Mouse (Mus musculus): ENCODE data around the gene Yipf3. TPM values are rescaled to one million over a fixed set of nuclear protein-coding genes. Genes with fewer than 3 reads are reported as not detected.
A peak's percentile ranks its signal among the peaks of the same experiment; 100 is the strongest.

Yipf3 gene
- polyA plus RNA-seq, 1 experiment from 2014 or later: 41.8 TPM

DNA sequence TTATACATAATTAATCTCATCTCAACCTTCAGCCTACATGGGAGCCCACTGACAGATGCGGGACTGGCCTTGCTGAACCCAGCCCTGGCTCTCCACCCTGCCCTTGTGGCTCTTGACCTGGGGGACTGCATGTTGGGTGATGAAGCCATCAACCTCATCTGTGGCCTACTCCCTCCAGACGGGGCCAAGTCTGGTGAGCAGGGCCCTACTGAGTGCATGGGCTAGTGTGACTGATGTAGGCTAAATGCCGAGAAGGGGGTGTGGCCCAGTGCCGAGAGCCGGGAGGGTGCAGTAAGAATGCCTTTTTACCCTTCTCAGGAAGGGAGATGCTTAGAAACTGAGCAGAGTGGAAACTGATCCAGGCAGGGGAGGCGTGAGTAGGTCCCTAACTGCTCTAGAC is 7.3 kb downstream of the Yipf3 start:
- Histone ChIP-seq H3K4me3 (replicated peaks) (no peak overlapping the region), H3K36me3 (peaks cover 50% of the 10 kb centered on the region), H3K4me1 (replicated peaks) (peaks cover 21% of the 10 kb centered on the region), H3K27ac (no peak overlapping the region), H3K9me3 (replicated peaks) (no peaks in the 10 kb centered on the region), H3K9ac (no peak overlapping the region), H3K27me3 (peaks cover 41% of the 10 kb centered on the region), H3K4me2 (no peak overlapping the region)
- WGBS (ENCODE audit: insufficient replicate concordance): 31% methylated on average over 6 of the region's 6 CpGs
- ATAC-seq (ENCODE audit: low read depth): no peak
- DNase-seq: no peak

GRCm38 (mm10) chr17:46258279-46259053 is 10.6 kb downstream of the Yipf3 start:
- Histone ChIP-seq H3K36me3 (peaks cover 60% of the 10 kb centered on the region), H3K27ac (no peak overlapping the region), H3K9ac (no peak overlapping the region), H3K4me3 (replicated peaks) (no peak overlapping the region), H3K4me1 (replicated peaks) (peaks cover 12% of the 10 kb centered on the region), H3K27me3 (peaks cover 36% of the 10 kb centered on the region), H3K4me2 (no peak overlapping the region), H3K9me3 (replicated peaks) (no peaks in the 10 kb centered on the region)
- no peak for ATAC-seq (ENCODE audit: low read depth)
- DNase-seq: no peak
- WGBS (ENCODE audit: insufficient replicate concordance): 76% methylated on average over 30 of the region's 30 CpGs

- H3K9ac ChIP-seq: no peak overlapping the region
- ATAC-seq (ENCODE audit: low read depth): no peak
- no peak for DNase-seq
- peaks cover 24% of the 10 kb centered on the region for H3K27me3 ChIP-seq
- H3K4me3 ChIP-seq (replicated peaks): no peak overlapping the region
- no peaks in the 10 kb centered on the region for H3K9me3 ChIP-seq (replicated peaks)
- no peaks in the 10 kb centered on the region; the same call in 1 of the 2 replicates for H3K4me1 ChIP-seq (replicated peaks)
- H3K36me3 ChIP-seq: peaks cover 72% of the 10 kb centered on the region
- no peak overlapping the region for H3K27ac ChIP-seq
- no peak overlapping the region for H3K4me2 ChIP-seq
- 88% methylated on average over 17 of the region's 17 CpGs for WGBS (ENCODE audit: insufficient replicate concordance)
Measured at GRCm38 (mm10) chr17:46259675-46260074, 11.8 kb downstream of the Yipf3 start.

GRCm38 (mm10) chr17:46262201-46262694 is 14.4 kb downstream of the Yipf3 start:
- Histone ChIP-seq H3K27me3 (no peaks in the 10 kb centered on the region), H3K9ac (no peak overlapping the region), H3K4me1 (replicated peaks) (peaks cover 10% of the 10 kb centered on the region; the same call in 1 of the 2 replicates), H3K36me3 (peaks cover 92% of the 10 kb centered on the region), H3K27ac (no peak overlapping the region), H3K4me2 (no peak overlapping the region), H3K4me3 (replicated peaks) (no peak overlapping the region), H3K9me3 (replicated peaks) (no peaks in the 10 kb centered on the region)
- DNase-seq (no peak), ATAC-seq (ENCODE audit: low read depth) (no peak)
- WGBS (ENCODE audit: insufficient replicate concordance): 80% methylated on average over 5 of the region's 5 CpGs

DNA sequence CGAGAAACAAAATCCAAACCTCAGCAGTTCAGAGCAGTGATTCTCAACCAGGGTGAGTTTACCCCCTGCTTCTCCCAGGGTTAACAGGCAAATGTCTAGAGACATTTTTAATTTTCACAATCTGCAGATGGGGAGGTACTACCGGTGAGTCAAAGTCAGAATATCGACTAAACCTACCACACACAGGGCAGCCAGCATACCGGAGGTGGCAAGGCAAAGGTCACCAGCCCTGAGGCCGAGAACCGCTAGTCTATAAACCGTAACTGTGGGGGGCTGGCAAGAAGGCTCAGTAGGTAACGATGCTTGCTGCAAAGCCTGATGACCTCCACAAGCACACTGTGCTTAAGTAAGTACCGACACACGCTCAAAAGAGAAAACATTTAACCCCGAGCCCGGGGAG is 17.6 kb downstream of the Yipf3 start:
- Histone ChIP-seq H3K9me3 (replicated peaks) (no peaks in the 10 kb centered on the region), H3K27ac (no peak overlapping the region), H3K9ac (no peak overlapping the region), H3K4me1 (replicated peaks) (peaks cover 10% of the 10 kb centered on the region; the same call in 1 of the 2 replicates), H3K4me3 (replicated peaks) (no peak overlapping the region), H3K36me3 (peaks cover 83% of the 10 kb centered on the region), H3K27me3 (no peaks in the 10 kb centered on the region), H3K4me2 (no peak overlapping the region)
- 86% methylated on average over 12 of the region's 12 CpGs for WGBS (ENCODE audit: insufficient replicate concordance)
- ATAC-seq (ENCODE audit: low read depth) (no peak), DNase-seq (no peak)

- H3K4me1 ChIP-seq (replicated peaks): peaks cover 10% of the 10 kb centered on the region; the same call in 1 of the 2 replicates
- H3K36me3 ChIP-seq: peaks cover 83% of the 10 kb centered on the region
- no peak overlapping the region for H3K27ac ChIP-seq
- DNase-seq (peak; percentile 55), ATAC-seq (ENCODE audit: low read depth) (peak; percentile 30; the same call in 1 of the 2 replicates)
- H3K27me3 ChIP-seq: no peaks in the 10 kb centered on the region
- H3K9me3 ChIP-seq (replicated peaks): no peaks in the 10 kb centered on the region
- H3K4me2 ChIP-seq: no peak overlapping the region
- no peak overlapping the region for H3K9ac ChIP-seq
- H3K4me3 ChIP-seq (replicated peaks): no peak overlapping the region
- 33% methylated on average over 14 of the region's 14 CpGs for WGBS (ENCODE audit: insufficient replicate concordance)
Measured at GRCm38 (mm10) chr17:46265918-46266618, 18.2 kb downstream of the Yipf3 start.

DNA sequence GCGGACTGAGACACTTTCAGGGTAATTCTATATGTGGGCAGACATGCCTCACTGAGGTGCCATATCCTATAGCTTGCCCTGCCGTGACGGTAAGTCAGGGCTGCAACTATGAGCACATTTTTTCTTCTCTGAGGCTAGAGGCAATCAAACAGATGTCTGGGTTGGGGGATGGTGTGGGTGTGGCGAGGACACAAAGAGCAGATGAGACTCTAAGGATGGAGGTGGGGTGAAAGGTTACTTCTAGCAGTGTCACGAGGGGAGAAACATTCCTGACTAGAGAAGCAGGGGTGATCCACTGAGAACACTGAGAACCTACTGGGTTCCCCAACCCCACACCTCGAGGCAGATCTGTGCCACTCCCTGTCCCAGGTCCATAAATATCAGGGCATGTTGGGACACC is 19.1 kb downstream of the Yipf3 start:
- H3K36me3 ChIP-seq: peaks cover 80% of the 10 kb centered on the region

GRCm38 (mm10) chr17:46267511-46267910 is 19.6 kb downstream of the Yipf3 start:
- DNase-seq: no peak
- ATAC-seq (ENCODE audit: low read depth): no peak
- peaks cover 10% of the 10 kb centered on the region; the same call in 1 of the 2 replicates for H3K4me1 ChIP-seq (replicated peaks)
- H3K4me3 ChIP-seq (replicated peaks): no peak overlapping the region
- no peaks in the 10 kb centered on the region for H3K9me3 ChIP-seq (replicated peaks)
- 77% methylated on average over 7 of the region's 7 CpGs for WGBS (ENCODE audit: insufficient replicate concordance)
- H3K4me2 ChIP-seq: no peak overlapping the region
- no peak overlapping the region for H3K9ac ChIP-seq
- peaks cover 75% of the 10 kb centered on the region for H3K36me3 ChIP-seq
- no peak overlapping the region for H3K27ac ChIP-seq
- no peaks in the 10 kb centered on the region for H3K27me3 ChIP-seq

More for the DNA sequence above, 19.1 kb downstream of the Yipf3 start:
- Histone ChIP-seq H3K4me3 (replicated peaks) (no peak overlapping the region), H3K9me3 (replicated peaks) (no peaks in the 10 kb centered on the region), H3K4me1 (replicated peaks) (peaks cover 10% of the 10 kb centered on the region; the same call in 1 of the 2 replicates), H3K9ac (no peak overlapping the region), H3K27me3 (no peaks in the 10 kb centered on the region), H3K27ac (no peak overlapping the region), H3K4me2 (no peak overlapping the region)
- DNase-seq: no peak
- no peak for ATAC-seq (ENCODE audit: low read depth)
- 72% methylated on average over 6 of the region's 6 CpGs for WGBS (ENCODE audit: insufficient replicate concordance)

DNA sequence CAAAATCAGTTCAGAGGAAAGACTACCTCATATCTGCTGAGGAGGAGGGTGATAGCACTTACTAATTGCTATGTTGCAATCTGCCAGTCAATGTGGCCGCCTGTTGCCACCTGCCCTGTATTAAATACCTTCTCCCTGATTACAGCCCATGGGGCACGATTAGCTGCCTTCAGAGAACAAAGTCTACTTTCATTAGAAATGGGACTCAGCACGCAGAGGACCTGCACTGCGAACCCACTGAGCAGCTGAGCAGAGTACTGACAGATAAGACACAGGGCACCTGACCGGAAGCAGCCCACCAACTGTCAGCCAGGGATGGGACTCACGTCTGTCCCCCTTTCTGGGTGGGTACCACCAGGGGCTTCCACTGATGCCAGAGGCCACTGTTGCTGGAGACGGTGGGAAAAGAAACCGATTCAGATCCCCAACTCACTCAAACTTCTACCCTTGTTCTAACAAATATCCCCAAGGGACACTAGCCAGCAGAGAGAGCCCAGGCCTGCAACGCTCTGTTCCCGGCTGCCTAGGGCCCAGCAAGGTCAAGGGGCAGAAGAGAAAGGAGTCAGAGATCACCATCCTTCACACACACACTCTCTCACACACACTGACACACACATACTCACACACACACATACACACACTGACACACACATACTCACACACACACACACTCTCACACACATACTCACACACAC is 20.3 kb downstream of the Yipf3 start:
- no peaks in the 10 kb centered on the region for H3K9me3 ChIP-seq (replicated peaks)
- H3K27me3 ChIP-seq: no peaks in the 10 kb centered on the region
- H3K9ac ChIP-seq: no peak overlapping the region
- peaks cover 10% of the 10 kb centered on the region; the same call in 1 of the 2 replicates for H3K4me1 ChIP-seq (replicated peaks)
- no peak for ATAC-seq (ENCODE audit: low read depth)
- H3K27ac ChIP-seq: no peak overlapping the region
- 68% methylated on average over 10 of the region's 10 CpGs for WGBS (ENCODE audit: insufficient replicate concordance)
- no peak for DNase-seq
- H3K4me2 ChIP-seq: no peak overlapping the region
- no peak overlapping the region for H3K4me3 ChIP-seq (replicated peaks)
- H3K36me3 ChIP-seq: peaks cover 72% of the 10 kb centered on the region

DNA sequence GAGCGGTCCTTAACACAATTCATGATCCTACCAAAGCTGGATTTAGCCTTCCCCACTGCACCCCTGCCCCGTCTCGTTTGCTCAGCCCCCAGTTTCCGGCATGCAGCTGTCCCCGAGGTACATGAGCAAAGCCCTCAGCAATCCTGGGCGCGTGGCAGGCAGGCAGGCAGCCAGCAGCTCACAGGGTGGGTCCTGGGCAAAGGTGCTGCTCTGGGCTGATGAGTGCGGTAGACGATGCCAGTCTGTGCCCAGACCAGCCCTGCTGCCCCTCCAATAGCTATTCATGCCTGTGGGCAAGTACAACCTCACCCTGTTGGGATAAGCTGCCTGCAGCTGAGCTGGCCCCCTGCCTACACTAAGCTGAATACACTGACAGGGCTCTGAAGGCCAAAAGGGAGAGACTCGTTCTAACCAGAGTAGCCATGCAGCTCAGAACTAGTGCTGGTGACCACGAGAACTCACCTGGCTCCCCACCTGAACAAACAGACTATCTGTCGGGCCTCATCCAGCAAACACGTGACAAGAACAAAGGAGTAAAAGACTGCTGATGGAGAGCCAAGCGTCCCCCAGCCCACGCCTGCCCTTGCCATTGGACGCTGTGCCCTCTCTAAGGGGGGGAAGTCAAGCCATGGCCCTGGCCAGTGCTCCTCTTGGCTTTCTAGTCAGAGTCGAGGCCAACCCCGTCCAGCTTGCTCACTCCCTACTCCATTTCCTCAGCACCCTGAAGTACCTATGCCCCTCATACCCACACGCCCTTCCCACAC is 22.1 kb downstream of the Yipf3 start:
- no peak overlapping the region for H3K4me3 ChIP-seq (replicated peaks)
- DNase-seq (no peak), ATAC-seq (ENCODE audit: low read depth) (no peak)
- H3K9me3 ChIP-seq (replicated peaks): no peaks in the 10 kb centered on the region
- no peak overlapping the region for H3K4me2 ChIP-seq
- H3K36me3 ChIP-seq: peaks cover 61% of the 10 kb centered on the region
- H3K4me1 ChIP-seq (replicated peaks): peaks cover 10% of the 10 kb centered on the region; the same call in 1 of the 2 replicates
- H3K27ac ChIP-seq: no peak overlapping the region
- H3K9ac ChIP-seq: no peak overlapping the region
- WGBS (ENCODE audit: insufficient replicate concordance): 78% methylated on average over 19 of the region's 19 CpGs
- no peaks in the 10 kb centered on the region for H3K27me3 ChIP-seq
